Mouse (Mus musculus) layer of hippocampus, adult 8-10 months (tissue): ENCODE results near the gene Actn4. TPM values are rescaled to one million over a fixed set of nuclear protein-coding genes. Genes with fewer than 3 reads are reported as not detected.

Source experiments
- DNase-seq, 2 experiments: peaks; one replicate each; pipeline ENCODE4 v3.0.0; 2022; ENCODE audit warnings: low spot score in 2 of 2
- total RNA-seq, 4 experiments: library from RNA; stranded (reverse); gene quantifications; 2 replicates each; pipeline ENCODE4 v1.2.4; 2022

Actn4 gene
- total RNA-seq, 4 experiments from 2014 or later: 136 to 138 (median 137) TPM

- DNase-seq: no peak
Observed at GRCm38 (mm10) chr7:28925317-28925716, 36.8 kb downstream of the Actn4 start.

DNA sequence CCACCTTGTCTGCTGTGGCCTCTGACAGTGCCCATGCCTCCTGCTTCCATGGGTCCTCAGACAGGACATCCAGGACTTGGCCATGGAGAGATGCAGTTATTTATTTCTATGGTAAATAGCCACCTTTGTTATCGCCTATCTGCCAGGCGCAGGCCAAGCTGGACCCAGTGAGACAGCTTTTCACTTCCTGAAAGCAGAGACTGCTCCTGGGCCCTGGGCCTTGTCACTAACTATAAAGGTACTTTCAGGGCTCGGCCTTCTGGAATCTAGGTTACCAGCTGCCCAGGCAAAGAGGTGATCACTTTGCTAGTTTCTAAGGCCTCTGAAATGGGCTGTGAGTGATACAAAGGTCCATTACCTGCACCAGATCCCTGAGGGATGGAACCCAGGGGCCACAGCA lies 37.3 kb downstream of the Actn4 start:
- no peak for DNase-seq

DNA sequence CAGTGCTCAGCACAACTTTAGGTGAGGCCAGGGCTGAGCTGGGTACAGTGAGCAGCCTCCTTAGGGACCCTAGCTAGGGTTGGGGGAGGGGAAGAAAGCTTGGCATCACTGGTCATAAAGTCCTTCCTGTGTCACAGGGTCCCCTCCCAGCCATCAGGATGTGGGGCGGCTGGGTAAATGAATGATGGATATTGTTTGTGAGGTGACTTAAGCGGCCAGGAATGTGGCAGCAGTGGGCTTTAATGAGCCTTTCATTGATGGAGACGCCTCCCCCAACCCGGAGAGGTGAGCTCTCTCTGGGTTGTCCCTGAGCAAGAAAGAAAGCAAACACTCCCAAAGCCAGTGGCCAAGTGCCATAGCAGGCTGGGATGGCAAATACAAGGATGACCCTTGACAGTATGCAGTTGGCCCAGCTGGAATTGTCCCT lies 38.3 kb downstream of the Actn4 start:
- DNase-seq: no peak

- DNase-seq: no peak
Observed at GRCm38 (mm10) chr7:28922606-28923005, 39.5 kb downstream of the Actn4 start.

GRCm38 (mm10) chr7:28921722-28922465 lies 40.2 kb downstream of the Actn4 start:
- no peak for DNase-seq

DNA sequence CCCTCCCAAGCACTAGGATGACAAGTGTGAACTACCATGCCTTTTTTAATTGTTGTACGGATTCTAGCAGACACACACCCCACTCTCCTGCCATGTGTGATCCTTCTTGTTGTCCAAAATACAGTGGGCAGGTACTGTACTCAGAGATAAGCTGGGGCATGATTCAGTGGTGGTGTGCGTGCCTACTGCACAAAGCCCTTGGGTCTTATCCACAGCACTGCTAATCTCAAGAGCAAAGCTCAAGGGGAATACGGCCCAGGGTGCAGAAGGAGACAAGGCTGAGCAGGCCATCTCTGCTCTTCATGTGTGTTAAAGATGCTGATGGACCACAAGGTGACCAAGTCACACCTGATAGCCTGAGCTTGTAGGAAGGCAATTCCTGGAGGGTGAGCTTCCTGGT lies 41.0 kb downstream of the Actn4 start:
- DNase-seq: no peak

GRCm38 (mm10) chr7:28919815-28920214 lies 42.3 kb downstream of the Actn4 start:
- peak in 1 of 2 experiments; percentile 48 for DNase-seq

GRCm38 (mm10) chr7:28918540-28918939 lies 43.6 kb downstream of the Actn4 start:
- no peak for DNase-seq

DNA sequence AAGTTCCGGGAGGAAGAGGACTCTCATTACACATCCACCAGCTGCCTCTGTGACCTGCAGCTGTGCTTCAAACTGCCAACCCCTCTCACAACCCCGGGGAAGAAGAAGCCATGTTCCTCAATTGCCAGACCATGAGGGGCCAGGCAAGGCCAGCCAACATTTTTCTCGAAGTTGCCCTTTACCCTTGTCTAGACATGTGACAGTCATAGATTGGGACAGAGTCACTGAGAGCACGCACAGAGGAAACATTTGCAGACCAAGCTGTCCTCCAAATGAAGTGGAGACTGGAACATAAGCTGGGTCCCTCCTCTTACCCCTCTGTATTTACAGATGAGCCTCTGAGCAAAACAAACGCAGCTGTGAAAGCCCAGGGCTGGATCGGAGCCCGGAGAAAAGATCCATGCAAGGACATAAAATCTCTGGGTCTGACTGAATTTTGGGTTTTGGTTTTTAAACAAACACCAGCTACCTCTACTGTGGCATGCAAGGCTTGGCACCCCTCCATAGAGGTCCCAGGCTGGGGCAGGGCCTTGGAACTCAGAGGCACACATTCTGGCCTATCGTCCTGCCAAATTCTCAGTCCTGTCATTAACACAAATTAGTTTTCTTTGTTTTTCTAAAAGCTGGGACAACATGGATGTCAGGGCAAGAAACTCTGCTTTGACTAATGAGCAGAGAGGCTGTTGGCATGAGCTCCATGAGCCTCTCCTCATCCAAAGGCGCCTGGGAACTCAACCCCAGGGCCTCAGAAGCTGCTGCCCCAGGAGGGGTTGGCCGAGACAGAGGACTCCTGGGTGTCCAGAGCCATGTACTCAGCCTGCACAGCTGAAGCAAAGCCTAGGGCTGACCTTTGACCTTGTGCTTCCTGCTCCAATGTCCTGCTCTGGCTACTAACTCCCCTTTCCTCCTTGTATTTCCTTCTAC lies 44.4 kb downstream of the Actn4 start:
- peak; percentile 76 to 82 for DNase-seq

GRCm38 (mm10) chr7:28916491-28916890 lies 45.6 kb downstream of the Actn4 start:
- no peak for DNase-seq

GRCm38 (mm10) chr7:28913171-28913570 lies 49.0 kb downstream of the Actn4 start:
- no peak for DNase-seq

DNA sequence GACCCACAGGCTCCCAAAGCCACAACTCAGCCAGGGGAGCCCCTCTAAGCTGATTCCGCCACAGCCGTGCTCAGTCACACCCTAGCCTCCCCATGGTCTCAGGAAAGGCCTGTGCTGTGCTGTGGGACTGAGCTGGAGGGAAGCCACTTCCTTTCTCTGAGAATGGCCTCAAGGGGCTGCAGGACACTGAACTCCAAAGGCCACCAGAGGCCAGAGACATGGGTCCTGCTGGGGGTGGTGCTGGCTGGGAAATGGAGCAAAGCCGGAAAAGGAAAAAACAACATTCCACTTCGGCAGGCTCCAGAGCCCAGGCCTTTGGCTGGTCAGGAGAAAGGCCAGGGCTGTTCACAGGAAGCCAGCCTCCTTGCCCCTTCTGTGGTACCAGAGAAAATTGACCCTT lies 50.5 kb downstream of the Actn4 start:
- DNase-seq: no peak

- no peak for DNase-seq
Observed at GRCm38 (mm10) chr7:28907195-28907594, 54.9 kb downstream of the Actn4 start.

DNA sequence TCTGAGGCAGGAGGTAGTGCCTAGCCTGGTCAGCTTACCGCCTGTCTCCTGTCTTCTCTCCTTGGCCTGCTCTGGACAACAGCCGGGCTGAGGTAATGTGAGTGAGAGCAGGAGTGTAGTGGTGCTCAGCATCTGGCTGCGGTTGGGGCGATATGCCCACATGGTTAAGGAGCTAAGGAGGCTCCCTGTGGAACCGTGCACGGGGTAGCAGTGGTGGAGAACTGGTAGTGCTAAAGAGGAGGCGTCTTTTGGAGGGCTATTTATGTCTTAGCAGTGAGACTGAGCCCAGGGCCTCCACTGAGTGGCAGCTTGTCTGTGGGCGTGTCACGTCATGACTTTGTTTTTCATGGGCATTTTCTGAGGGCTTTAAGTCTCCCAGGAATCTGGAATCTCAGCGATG lies 58.4 kb downstream of the Actn4 start:
- DNase-seq: peak; percentile 73 to 77

GRCm38 (mm10) chr7:28902809-28903208 lies 59.3 kb downstream of the Actn4 start:
- DNase-seq: peak; percentile 59 to 78

DNA sequence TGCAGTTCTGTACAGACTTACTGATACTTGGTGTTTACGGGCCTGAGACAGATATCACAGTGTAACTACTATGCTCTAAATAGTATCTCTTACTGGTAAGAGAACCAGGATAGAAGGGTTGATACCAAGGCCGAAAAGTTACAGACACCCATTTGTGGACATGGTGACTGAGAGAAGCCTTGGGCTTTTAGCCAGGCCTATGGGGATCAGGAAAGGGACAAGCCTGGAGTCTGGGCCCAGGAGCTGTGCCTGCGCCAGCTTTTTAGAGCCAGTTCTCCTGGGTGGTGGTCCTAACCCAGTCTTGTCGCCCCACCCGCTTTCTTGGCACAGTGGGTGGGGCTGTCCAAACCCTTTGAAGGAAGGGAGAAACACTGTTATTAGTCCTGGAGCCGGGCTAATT lies 60.0 kb downstream of the Actn4 start:
- no peak for DNase-seq

DNA sequence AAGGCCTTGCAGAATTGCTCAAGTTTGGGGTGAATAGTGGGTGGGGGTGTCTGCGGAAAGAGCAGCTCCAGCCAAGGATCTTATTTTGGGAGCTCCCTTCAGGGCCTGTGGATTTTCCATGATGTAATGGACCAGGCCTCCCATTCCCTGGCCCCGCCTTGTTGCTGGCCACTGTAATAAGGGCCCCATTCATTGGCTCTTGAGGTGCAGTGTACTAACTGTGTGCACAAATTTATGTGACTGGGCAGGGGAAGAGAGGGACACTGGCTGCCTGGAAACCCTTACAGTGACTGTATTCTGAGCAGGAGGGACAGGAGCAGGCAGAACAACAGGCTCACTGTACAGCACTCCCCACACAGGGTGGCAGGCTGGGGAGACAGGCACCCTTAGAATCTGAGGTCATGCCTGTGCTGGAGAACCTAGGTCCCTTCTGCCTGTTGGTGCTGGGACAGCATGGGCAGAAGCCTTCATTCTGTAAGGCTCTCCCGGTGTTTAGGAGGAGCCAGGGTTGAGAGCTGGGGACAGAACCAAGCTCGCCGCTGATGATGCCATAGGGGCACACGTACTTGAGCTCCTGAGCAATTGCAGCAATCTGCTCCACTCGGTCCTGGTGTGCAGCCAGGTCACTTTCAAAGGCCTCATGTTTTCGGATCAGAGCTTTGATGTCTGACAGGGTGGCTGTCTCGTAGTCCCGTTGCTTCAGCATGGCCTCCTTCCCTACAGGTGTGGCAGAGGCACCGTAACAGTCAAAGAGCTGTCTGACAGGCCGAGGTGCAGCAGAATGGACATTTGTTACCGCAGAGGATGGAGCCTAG lies 60.6 kb downstream of the Actn4 start:
- peak in 1 of 2 experiments; percentile 60 for DNase-seq

- no peak for DNase-seq
Observed at GRCm38 (mm10) chr7:28899972-28900371, 62.2 kb downstream of the Actn4 start.

GRCm38 (mm10) chr7:28897661-28898060 lies 64.5 kb downstream of the Actn4 start:
- no peak for DNase-seq

DNA sequence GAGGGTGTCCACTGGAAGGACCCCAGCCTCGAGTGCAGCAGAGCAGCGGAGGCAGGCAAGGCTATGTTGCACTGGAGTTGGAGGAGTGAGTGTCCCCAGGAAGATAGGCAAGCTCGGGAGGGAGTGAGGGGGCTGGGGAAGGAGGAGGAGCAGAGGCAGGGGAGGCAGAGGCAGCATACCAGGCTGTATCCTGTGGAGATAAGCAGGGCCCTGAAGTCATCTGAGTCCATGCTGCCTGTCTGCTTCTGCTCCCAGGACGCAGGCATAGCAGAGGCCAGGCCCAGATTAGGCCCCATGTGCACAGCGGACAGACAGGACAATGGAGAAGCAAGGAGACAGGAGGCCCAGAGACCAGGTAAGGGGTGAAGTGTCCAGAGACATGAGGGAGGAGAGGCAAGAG lies 67.2 kb downstream of the Actn4 start:
- no peak for DNase-seq

GRCm38 (mm10) chr7:28893643-28894265 lies 68.4 kb downstream of the Actn4 start:
- DNase-seq: no peak
